Mouse (Mus musculus): Measurements from ENCODE around the gene Prune1. TPM values are rescaled to one million over a fixed set of nuclear protein-coding genes. Genes with fewer than 3 reads are reported as not detected.

The Prune1 gene
- polyA plus RNA-seq, 1 experiment = 24.2 TPM

- H3K4me1 ChIP-seq (ENCODE audit: control insufficient read depth, insufficient read depth, low read length) = peaks cover 19% of the 10 kb centered on the region
- WGBS = 21% methylated on average over 12 of the region's 12 CpGs
- H3K4me3 ChIP-seq (replicated peaks; ENCODE audit: extremely low read depth, low read depth, low read length) = peak overlapping the region; percentile 35
- peak; percentile 77 for DNase-seq
- TF ChIP-seq POLR2A (IDR thresholded peaks at IDR 0.05; ENCODE audit: borderline replicate concordance, extremely low read depth, low read depth, low read length) (0 out of 2 replicates have a peak, but pooled peaks have one; percentile 22), CTCF (IDR thresholded peaks at IDR 0.05; ENCODE audit: insufficient read depth, low read length) (peak; percentile 75)
Measured at GRCm38 (mm10) chr3:95317414-95318080, 35.7 kb upstream of the Prune1 start.

- 6% methylated on average over 9 of the region's 9 CpGs for WGBS
- Histone ChIP-seq H3K4me1 (ENCODE audit: control insufficient read depth, insufficient read depth, low read length) (peaks cover 19% of the 10 kb centered on the region), H3K4me3 (replicated peaks; ENCODE audit: extremely low read depth, low read depth, low read length) (peak overlapping the region; percentile 59)
- DNase-seq = no peak
- TF ChIP-seq CTCF (IDR thresholded peaks at IDR 0.05; ENCODE audit: insufficient read depth, low read length) (no peak), POLR2A (IDR thresholded peaks at IDR 0.05; ENCODE audit: borderline replicate concordance, extremely low read depth, low read depth, low read length) (no peak)
Measured at GRCm38 (mm10) chr3:95315844-95316550, 34.1 kb upstream of the Prune1 start.

GRCm38 (mm10) chr3:95315094-95315843 is 33.4 kb upstream of the Prune1 start:
- under 1% methylated on average over 67 of the region's 71 CpGs for WGBS
- Histone ChIP-seq H3K4me3 (replicated peaks; ENCODE audit: extremely low read depth, low read depth, low read length) (peak overlapping the region; percentile 66), H3K4me1 (ENCODE audit: control insufficient read depth, insufficient read depth, low read length) (peaks cover 19% of the 10 kb centered on the region)
- TF ChIP-seq POLR2A (IDR thresholded peaks at IDR 0.05; ENCODE audit: borderline replicate concordance, extremely low read depth, low read depth, low read length) = peak; percentile 55; the same call in 1 of the 2 replicates
- TF ChIP-seq CTCF (IDR thresholded peaks at IDR 0.05; ENCODE audit: insufficient read depth, low read length) = no peak
- DNase-seq = peak; percentile 91

- Histone ChIP-seq H3K4me1 (ENCODE audit: control insufficient read depth, insufficient read depth, low read length) (peaks cover 19% of the 10 kb centered on the region), H3K4me3 (replicated peaks; ENCODE audit: extremely low read depth, low read depth, low read length) (peak within 1 kb of the TSS; percentile 66)
- DNase-seq = no peak
- no peak for TF ChIP-seq POLR2A (IDR thresholded peaks at IDR 0.05; ENCODE audit: borderline replicate concordance, extremely low read depth, low read depth, low read length)
- TF ChIP-seq CTCF (IDR thresholded peaks at IDR 0.05; ENCODE audit: insufficient read depth, low read length) = no peak
- 9% methylated on average over 27 of the region's 27 CpGs for WGBS
Measured at GRCm38 (mm10) chr3:95314486-95315093, 32.7 kb upstream of the Prune1 start, which contains the start of gene Cers2. TSS of gene Cers2 (plus strand) at chr3:95314791.

- DNase-seq = no peak
- H3K4me3 ChIP-seq (replicated peaks; ENCODE audit: extremely low read depth, low read depth, low read length) = no peak overlapping the region
- peaks cover 16% of the 10 kb centered on the region for H3K4me1 ChIP-seq (ENCODE audit: control insufficient read depth, insufficient read depth, low read length)
- TF ChIP-seq CTCF (IDR thresholded peaks at IDR 0.05; ENCODE audit: insufficient read depth, low read length) (no peak), POLR2A (IDR thresholded peaks at IDR 0.05; ENCODE audit: borderline replicate concordance, extremely low read depth, low read depth, low read length) (no peak)
- 80% methylated on average over 6 of the region's 6 CpGs for WGBS
Measured at GRCm38 (mm10) chr3:95314075-95314474, 32.2 kb upstream of the Prune1 start.

GRCm38 (mm10) chr3:95313476-95313875 is 31.6 kb upstream of the Prune1 start:
- TF ChIP-seq POLR2A (IDR thresholded peaks at IDR 0.05; ENCODE audit: borderline replicate concordance, extremely low read depth, low read depth, low read length) (no peak), CTCF (IDR thresholded peaks at IDR 0.05; ENCODE audit: insufficient read depth, low read length) (no peak)
- WGBS = 67% methylated on average over 7 of the region's 7 CpGs
- no peak for DNase-seq

GRCm38 (mm10) chr3:95312623-95313022 is 30.7 kb upstream of the Prune1 start:
- DNase-seq = no peak
- WGBS = 23% methylated on average over 6 of the region's 6 CpGs
- no peak for TF ChIP-seq CTCF (IDR thresholded peaks at IDR 0.05; ENCODE audit: insufficient read depth, low read length)
- TF ChIP-seq POLR2A (IDR thresholded peaks at IDR 0.05; ENCODE audit: borderline replicate concordance, extremely low read depth, low read depth, low read length) = no peak
- Histone ChIP-seq H3K4me3 (replicated peaks; ENCODE audit: extremely low read depth, low read depth, low read length) (no peak overlapping the region), H3K4me1 (ENCODE audit: control insufficient read depth, insufficient read depth, low read length) (peaks cover 7% of the 10 kb centered on the region; the same call in 1 of the 2 replicates)

More at GRCm38 (mm10) chr3:95313476-95313875, 31.6 kb upstream of the Prune1 start:
- H3K4me3 ChIP-seq (replicated peaks; ENCODE audit: extremely low read depth, low read depth, low read length) = no peak overlapping the region
- peaks cover 11% of the 10 kb centered on the region for H3K4me1 ChIP-seq (ENCODE audit: control insufficient read depth, insufficient read depth, low read length)

- peak; percentile 73 for DNase-seq
- H3K4me3 ChIP-seq (replicated peaks; ENCODE audit: extremely low read depth, low read depth, low read length) = no peak overlapping the region
- TF ChIP-seq POLR2A (IDR thresholded peaks at IDR 0.05; ENCODE audit: borderline replicate concordance, extremely low read depth, low read depth, low read length) (no peak), CTCF (IDR thresholded peaks at IDR 0.05; ENCODE audit: insufficient read depth, low read length) (no peak; the same call in none of the 2 replicates)
- WGBS = 56% methylated on average over 9 of the region's 9 CpGs
- H3K4me1 ChIP-seq (ENCODE audit: control insufficient read depth, insufficient read depth, low read length) = peaks cover 2% of the 10 kb centered on the region; the same call in 1 of the 2 replicates
Measured at GRCm38 (mm10) chr3:95310968-95311882, 29.3 kb upstream of the Prune1 start.

All from lung, adult 2 months (tissue).